Mouse (Mus musculus) layer of hippocampus, postnatal 14 days (tissue): Measurements from ENCODE around the gene Zbed4. TPM values are rescaled to one million over a fixed set of nuclear protein-coding genes. Genes with fewer than 3 reads are reported as not detected.
"Not testable (repeated sequence)": the region's sequence is repeated elsewhere in the genome, so short reads cannot be mapped to it uniquely, and the experiment has no call there.

Experiments used
- DNase-seq, 2 experiments: peaks; one replicate each; pipeline ENCODE4 v3.0.0; 2021 to 2022; ENCODE audit warnings: low spot score in 2 of 2, mixed read lengths in 1 of 2
- long read RNA-seq, 2 experiments: library from polyadenylated mRNA; stranded (forward); transcript quantifications; one replicate each; pipeline ENCODE4 v2.0.0; 2021
- total RNA-seq, 2 experiments: library from RNA; stranded (reverse); gene quantifications; 2 replicates each; pipeline ENCODE4 v1.2.3; 2021

Gene Zbed4
- 10 to 100 TPM; 12.9 to 13.5 TPM for total RNA-seq
- long read RNA-seq, experiment 1, partial matches to known transcripts = 0 of 4 reads
- long read RNA-seq, experiment 1, other reads (novel, unspliced or antisense) = 4 of 4 reads
- long read RNA-seq, experiment 2, full-length matches to known transcripts = 1 of 19 reads
- long read RNA-seq, experiment 2, partial matches to known transcripts = 0 of 19 reads
- long read RNA-seq, experiment 2, other reads (novel, unspliced or antisense) = 18 of 19 reads

DNA sequence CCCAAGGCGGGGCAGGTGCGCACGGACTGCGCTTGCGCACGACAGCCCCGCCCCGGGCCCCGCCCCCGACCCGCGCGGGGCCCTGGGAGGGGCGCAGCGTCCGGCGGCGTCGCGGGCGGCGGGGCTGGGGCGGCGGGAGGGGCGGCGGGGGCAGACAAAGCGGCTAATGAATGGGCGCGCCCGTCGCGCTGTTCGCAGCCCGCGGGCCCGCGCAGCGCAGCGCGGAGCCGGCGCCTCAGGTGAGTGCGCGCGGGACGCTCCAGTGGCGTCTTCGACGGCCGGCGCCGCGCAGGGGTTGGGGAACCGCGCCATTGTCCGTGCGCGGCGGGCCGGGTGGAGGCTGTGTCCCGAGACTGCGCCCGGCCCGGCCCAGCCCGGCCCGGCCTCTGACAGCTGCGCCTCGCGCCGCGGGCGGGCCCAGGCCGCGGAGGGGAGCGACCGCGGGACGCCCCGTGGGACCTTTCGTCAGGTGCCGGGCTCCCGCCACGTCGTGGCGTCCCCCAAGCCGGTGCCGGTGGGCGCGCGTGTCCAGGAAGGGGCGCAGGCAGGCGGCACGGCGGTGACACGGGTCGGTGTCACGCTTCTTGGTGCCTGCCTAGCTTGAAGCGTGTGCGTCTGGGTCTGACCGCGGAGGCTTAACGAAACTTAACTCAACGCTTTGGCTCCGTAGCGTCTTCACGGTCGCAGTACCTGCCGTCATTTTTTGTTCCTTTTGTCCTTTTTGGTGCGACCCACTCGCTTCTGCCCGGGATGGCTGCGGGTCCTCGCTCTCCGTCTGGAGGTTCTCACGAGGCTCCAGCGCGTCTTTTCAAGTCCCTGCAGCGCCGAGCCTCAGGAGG lies at the start of gene Zbed4:
TSS of gene Zbed4 (plus strand) at position 97 of the 839 bp plus-strand sequence.
- DNase-seq = peak; percentile 24 to 36

DNA sequence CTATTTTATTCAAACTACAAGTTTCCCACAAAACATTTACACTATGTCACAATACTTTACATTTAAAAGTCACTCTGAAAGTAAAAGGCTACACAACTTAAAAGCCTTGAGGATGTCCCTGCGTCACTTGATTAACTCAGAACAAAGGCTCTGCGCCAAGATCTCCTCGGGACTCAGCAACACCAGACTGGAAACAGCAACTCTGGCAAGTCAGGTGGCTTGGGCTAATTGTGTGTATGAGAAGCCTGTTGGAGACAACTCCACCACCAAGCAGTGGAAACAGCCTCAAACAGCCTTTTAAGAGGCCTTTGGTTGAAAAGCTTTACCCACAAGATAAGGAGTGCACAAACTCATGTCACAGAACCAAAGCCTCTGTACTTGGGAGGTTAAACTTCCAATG lies 49.0 kb upstream of the Zbed4 start:
- peak in 1 of 2 experiments; percentile 37 for DNase-seq

DNA sequence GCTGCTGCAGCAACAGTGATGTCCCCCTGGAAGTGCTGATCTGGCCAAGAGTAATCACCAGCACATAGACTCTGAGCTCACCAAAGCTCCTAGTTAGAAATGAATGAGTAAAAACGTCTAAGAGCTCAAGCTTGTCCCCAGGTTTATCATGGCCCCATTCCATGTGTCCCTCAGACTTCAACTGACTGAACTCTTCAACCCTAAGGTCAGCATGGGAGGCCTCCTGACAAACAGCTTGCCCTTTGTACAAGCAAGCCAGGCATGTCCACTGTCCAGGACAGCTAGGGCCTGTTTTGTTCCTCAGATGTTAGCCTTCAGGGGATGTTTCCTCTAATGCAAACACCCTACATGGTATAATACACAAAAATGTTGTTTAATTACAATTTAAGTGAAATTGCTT lies 47.2 kb upstream of the Zbed4 start:
- DNase-seq = no peak

DNA sequence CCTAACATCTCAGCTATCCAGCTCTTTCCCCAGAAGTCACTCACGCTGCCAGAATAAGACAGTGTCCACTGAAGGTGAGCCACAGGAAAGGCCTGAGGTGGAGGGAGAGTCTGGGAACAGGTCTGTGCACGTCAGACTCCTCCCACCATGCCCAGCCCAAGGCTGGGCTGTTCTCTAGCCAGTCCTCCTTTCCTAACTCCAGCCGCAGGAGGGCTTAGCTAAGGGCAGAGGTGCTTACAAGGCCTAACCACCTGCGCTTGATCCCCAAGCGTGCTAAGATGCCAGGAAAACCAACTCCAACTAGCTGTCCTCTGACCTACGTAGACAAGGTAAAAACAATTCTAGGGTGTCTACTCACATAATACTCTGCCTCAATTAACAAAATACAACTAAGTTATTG lies 45.1 kb upstream of the Zbed4 start:
- no peak for DNase-seq

DNA sequence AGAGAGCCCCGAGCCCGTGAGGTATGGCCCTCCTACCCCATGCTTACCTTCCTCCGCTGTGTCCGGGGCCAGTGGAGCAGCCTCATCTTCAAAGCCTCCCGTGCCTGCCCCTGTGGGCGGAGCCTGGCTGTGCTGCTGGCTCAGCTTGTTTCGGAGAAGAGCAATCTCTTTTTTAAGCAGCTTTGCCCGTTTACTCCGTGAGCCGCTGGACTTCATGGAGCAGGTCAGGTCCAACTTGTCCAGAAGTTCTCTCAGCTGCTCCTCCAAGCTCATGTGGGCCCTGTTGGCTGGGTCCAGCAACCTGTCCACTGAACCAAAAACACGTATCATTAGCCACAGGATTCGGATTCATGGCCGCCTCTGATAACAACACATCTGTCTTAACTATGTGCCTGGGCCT lies 44.5 kb upstream of the Zbed4 start:
- DNase-seq = not testable (repeated sequence)

DNA sequence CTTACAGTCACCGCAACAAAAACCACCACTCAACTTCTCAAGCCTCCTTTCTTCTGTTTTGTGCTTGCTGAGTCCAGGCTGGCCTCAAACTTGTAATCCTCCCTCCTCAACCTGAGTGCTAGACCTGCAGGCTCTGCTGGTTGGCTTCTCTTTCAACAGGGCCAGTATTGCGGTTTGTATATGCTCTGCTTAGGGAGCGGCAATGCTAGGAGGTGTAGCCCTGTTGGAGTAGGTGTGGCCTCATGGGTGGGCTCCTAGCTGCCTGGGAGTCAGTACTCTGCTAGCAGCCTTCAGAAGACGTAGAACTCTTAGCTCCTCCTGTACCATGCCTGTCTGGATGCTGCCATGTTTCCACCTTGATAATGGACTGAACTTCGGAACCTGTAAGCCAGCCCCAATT lies 43.3 kb upstream of the Zbed4 start:
- no peak for DNase-seq

DNA sequence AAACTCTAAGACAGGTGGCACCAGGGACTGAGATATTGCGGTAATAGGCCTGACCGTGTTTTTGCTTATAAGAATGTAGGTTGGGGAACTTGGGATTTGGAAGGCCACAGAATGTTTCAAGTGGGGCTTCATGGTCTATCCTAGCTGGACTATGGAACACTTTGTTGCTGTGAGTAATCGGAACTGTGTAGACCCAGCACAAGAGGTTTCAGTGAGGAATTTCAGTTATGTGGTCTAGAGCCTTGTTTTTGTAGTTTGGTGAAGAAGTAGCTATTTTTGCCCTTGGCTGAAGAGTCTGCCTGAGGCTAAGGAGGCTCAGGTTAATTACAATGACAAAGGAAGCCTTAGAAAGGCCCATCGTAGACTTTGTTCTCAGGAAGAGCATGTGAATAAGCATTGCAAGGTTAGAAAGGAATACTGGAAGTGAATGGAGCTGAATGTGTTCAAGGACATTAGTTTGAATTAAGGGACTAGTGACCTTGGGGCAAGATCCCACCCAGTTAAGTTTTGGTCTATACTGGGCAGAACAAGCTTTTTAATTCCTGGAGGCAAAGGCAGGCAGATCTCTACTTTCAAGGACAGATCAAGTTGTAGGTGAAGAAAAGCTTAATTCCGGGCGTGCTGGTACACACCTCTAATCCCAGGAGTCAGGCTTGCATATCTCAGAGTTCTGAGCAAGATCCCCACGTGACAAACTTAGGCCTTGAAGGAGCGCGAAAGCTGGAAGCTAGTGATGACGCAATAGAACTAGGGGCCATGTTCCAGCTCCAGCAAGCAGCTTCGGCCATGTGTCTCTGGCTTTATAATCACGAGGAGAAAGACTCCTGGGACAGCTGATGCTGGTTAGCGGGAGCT lies 42.6 kb upstream of the Zbed4 start:
- DNase-seq = no peak

DNA sequence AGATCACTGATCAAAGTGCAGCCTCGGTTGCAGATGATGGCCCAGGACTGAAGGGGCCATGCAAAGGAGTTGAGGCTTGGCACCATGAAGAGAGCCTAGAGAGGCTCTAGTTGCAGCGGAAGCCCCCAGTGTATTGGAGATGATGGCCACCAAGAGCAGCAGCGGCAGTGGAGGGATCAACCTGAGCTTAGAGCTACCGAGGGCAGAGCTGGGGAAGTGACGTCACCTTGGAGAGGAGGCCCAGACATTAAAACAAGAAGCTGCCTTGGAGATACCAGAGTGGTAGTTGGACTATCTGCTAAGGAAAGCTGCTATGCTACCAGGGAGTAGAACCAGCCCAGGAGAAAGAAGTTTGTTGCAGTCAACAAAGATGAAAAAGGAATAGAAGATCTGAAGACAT lies 41.6 kb upstream of the Zbed4 start:
- no peak for DNase-seq

DNA sequence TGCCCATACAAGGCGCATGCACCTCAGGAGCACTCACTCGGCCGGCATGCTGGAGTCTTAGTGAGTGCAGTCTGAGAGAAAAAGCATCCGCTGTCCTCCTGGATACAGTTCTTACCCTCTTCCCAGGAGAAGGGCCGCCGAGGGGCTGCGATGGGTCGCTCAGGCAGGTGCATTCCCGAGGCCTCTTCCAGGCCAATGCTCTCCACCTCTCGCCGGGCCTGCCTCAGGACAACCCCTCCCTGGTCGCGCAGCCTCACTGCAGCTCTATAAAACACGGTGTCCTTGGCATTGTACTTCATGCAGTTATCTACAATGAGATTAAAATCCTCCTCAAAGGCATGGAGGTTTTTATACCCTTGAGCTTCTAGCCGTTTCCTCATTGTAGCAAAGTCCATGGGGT lies 39.0 kb upstream of the Zbed4 start:
- DNase-seq = no peak

DNA sequence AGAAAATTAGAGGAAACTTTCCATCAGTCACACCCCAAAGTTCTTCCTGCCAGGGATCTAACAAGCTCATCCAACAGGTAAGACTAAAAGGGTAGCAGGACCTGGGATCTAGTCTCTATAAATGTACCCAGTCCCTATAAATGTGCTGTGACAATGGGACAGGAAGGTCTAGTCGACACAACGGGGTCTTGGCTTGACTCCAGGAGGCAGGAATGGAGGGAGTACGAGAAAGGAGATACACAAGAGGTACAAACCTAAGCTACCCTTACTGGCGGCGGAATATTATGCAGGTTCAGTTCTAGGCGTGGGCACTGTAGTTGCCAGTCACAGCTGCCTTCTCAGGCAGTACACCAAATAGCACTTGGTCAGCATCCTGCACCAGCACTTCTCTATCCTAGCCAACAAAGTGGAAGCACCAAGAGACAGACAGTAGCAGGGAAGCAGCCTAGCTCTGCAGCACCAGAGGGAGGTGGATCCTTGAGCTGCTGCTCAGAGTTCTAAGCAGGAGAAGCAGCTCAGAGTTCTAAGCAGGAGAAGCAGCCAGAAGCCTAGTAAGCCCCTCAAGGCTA lies 37.4 kb upstream of the Zbed4 start:
- no peak for DNase-seq

DNA sequence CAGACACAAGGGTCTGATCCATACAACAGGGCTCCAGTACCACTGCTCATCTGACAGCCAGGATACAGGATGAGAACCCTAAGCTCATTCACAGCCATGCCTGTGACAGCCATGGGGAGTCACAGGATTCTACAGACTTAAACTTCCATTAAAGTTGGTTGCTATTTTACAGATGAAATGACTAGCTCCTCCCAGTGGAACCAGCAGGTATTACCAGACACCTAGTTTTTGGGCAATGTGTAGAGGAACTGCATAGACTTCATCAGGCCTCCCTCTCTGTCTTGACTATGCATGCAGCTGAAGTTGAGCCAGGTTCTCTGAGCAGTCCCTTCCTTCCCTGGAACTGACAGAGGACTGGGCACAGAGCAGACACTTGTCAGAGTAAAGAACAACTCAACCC lies 35.1 kb upstream of the Zbed4 start:
- DNase-seq = peak in 1 of 2 experiments; percentile 49

DNA sequence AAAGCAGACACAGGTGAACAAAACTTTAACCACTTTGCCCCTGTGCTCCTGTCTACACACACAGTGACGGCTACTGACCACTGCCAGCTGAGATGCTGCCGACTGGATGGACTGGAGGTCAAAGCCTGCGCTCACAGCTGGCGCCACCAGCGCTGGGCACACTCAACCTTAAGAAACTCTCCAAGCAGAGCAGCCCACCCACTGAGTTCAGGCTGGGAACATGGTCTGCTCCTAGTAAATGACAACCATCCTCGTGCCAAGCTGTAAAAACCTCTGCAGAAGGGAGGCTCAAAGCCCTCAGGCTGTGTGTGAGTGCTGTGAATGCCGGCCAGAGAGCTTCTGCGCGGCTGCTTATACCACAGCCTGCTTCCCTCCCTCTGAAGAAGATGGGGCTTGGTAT lies 34.2 kb upstream of the Zbed4 start:
- no peak for DNase-seq

DNA sequence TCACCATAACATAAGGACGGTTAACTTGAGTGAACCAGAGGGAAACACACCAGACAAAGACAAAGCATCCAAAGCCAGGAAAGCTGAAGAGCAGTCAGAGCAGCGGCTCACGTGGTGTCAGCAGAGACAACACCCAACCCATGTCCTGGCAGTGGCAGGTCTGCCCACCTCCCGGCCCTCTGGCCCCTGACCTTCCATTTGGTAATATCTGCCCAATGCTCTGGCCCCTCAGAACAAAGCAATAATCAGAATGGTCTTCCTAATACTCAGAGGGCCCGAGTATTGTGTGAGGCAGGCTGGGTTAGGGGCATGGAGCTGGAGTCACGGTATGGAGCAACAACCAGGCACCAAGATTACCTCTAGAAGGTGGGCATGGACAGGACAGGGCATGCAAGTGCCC lies 28.3 kb upstream of the Zbed4 start:
- DNase-seq = no peak

DNA sequence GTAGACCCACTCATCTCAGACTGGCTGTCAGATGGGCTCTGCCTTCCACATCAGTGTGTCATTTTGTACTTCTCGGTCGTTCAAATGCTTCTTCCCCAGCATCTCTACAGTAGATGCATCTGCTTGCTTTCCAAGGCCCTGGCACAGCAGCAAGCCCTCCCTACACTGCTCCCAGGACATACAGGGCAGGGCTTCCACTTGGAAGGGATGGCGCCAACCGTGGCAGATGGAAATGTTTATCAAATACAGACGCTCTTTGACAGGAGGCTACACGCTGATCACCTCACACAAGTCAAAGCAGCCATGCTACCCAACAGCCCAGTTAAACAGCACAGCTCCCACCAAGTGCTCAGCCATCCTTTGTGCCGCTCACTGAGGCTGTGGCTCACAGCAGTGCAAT lies 27.1 kb upstream of the Zbed4 start:
- no peak for DNase-seq

DNA sequence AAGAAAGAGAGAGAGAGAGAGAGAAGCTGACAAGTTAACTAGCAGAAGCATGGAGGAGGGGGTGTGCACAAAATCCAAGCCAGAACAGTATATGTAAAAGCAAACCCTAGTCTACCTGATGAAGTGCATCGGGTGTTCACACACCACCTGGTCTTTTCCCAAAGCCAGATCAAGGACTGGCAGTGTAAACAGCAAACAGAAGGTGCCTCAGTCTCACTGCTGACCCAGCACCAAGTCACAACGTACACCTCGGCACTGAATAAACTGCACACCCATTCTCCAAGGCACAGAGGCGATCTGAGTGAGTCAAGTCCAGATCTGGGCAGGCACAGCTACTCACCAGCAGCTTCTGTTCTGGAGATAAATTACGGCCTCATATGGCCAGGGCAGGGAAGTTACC lies 26.4 kb upstream of the Zbed4 start:
- no peak for DNase-seq

DNA sequence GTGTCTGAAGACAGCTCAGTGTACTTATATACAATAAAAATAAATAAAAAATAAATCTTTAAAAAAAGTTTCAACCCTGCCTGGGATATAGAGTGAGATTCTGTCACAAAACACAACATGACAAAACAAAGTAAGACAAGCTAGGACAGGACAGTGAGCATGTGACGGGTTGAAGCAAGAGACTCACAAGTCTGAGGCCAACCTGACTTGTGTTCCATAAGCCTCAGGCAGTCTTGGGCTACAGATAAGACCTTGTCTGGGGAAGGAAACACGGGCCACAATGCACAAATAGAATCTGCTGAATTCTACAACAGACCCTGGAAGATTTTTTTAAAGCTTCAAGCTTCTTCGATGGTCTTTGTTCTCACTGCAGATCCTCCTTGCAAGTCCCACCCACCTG lies 24.3 kb upstream of the Zbed4 start:
- DNase-seq = no peak

DNA sequence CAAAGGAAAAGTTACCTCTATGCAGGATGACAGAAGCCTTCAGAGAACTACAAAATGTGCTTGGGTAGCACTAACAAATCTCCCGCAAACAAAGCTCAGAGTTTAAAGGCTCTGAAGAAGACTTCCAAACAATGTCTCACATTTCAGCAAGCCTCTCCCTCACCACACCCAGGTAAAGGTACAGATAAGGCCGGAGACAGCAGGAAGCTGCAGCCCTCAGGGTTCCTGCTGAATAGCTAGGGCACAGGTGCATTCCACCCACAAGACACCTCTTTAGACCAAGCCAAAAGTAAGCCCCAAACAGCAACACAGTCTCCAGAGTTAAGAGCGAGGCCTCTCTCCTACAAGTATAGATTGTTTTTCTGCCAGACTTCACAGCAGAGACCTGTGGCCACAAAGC lies 20.7 kb upstream of the Zbed4 start:
- DNase-seq = no peak

DNA sequence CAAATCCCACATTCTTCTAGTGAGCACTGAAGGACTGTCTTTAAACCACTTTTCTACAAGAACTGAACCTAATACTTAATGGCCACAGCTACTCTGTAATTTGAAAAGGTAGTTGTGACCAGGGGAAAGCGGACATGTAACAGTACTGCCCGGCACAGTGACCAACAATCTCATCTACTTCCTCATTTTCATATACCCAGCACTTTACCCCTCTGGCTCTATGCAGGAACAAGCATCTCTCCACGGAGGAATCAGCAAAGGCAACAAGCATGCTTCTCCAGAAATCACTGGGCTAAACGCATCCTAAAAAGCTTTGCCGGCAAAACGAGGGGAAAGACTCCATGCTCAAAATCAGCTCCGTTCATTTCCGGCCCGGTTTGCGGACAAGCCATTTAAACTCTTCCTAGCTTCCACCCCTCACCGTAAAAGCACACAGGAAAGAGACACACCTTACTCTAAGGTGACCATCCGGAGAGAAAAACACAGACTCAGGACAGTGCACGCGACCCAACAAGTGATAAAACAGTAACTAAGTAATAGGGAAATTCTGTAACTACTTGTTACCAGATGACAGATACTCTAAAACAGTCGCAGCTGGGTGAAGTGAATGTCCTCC lies 18.9 kb upstream of the Zbed4 start:
- DNase-seq = no peak

DNA sequence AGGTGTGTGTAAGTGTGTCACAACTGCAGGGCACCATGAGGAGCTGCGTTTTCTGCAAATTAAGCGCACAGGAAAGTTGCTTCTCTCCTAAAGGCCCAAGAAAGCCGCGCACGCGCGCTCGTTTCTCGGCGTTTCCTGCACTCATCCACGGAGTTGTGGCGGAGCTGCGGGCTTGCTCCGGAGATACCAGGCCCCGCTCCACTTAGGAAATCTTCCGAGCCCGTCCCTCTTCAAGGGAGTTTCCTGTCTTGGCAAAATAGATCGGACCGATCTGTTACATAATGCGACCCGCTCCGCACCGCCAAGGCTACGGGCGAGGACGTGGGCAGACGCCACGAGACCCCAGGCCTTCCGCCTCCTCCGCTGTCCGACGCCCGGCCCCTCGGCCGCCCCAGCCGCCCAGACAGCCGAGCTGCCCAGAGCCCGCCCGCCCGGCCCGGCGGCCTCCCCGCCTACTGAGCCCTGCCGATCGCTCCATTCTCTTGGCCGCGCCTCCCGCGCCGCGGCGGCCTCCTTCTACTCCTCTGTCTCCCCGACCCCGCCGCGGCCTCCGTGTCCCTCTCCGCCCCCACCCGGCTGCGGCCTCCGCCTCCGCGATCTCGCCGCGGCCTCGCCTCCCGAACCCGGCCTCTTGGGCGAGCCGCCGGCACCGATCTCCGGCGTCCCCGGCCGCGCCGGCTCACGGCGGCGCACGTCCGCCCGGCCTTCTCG lies 18.3 kb upstream of the Zbed4 start:
- DNase-seq = peak; percentile 52

DNA sequence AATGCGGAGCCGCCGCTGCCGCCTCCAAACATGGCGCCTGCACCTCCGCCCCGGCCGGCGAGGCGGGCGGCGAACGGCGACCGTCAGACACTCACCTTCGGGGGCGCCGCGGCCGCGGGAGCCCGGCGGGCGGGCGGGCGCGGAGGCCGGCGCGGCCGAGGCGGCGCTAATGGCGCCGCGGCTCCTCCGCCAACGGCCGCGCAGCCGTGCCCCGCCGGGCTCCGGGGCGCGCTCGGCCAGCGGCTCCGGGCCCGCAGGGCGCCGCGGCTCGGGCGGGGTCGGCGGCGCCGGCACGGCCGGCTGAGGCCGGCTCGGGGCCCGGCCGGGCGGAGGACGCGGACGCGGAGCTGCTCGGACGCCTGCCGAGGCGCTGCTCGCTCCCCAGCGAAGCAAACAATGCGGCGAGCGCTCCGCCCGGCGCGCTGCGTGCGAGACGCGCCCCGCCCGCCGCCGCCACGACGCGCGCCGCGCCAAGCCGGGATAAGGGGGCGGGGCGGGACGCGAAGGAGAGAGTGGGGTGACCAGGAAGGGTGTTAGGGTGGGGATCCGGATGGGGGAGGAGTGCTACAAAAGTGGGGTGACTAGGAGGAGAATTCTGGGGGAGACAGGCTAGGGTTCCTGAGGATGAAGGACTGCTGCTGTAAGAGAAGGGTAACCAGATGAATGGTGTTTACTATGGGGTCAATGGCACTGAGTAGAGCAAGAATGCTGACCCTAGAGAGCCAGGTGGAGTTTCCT lies 17.5 kb upstream of the Zbed4 start, which contains the start of gene Brd1:
TSS of gene Brd1 (minus strand) at position 400 of the 738 bp plus-strand sequence.
- peak; percentile 74 to 78 for DNase-seq
